Mouse (Mus musculus) midbrain, embryonic 16.5 days (tissue): ENCODE measurements at regions not wholly inside any gene's neighbourhood (a gene's known extent, or its start where the extent isn't known, plus 50 kb on each side); places are given as distances from the start of the nearest gene placed in this dataset.

Experiments used
- ATAC-seq: fragments of 200-750 bp; cut with Nextera tagmentation; 2 replicates; pipeline ENCODE4 v1.8.0; 2017; ENCODE audit warnings: moderate TSS enrichment
- H3K27ac ChIP-seq: fragments of 300-500 bp; sonication (generic); 2 replicates; pipeline ENCODE4 v1.5.1; 2014; ENCODE audit warnings: mild to moderate bottlenecking, low read length, mixed read lengths
- H3K27me3 ChIP-seq: fragments of 300-500 bp; sonication (generic); 2 replicates; pipeline ENCODE4 v1.6.1; 2014; ENCODE audit warnings: low read depth, low read length, mixed read lengths; ENCODE audit not compliant: control insufficient read depth, insufficient read depth
- H3K36me3 ChIP-seq: fragments of 300-500 bp; sonication (generic); 2 replicates; pipeline ENCODE4 v1.6.1; 2014; ENCODE audit warnings: mild to moderate bottlenecking, low read length, moderate library complexity, mixed read lengths; ENCODE audit not compliant: control insufficient read depth, insufficient read depth
- H3K4me1 ChIP-seq: fragments of 300-500 bp; sonication (generic); 2 replicates; pipeline ENCODE4 v1.6.1; 2014; ENCODE audit warnings: mild to moderate bottlenecking, low read length, mixed read lengths; ENCODE audit not compliant: control insufficient read depth, insufficient read depth
- H3K4me2 ChIP-seq: fragments of 300-500 bp; sonication (generic); 2 replicates; pipeline ENCODE4 v1.6.1; 2014; ENCODE audit warnings: mild to moderate bottlenecking, low read length, mixed read lengths
- H3K4me3 ChIP-seq: fragments of 300-500 bp; sonication (generic); 2 replicates; pipeline ENCODE4 v1.5.1; 2014; ENCODE audit warnings: low read depth, mild to moderate bottlenecking, low read length, moderate library complexity, mixed read lengths
- H3K9ac ChIP-seq: fragments of 300-500 bp; sonication (generic); 2 replicates; pipeline ENCODE4 v1.6.1; 2014; ENCODE audit warnings: low read depth, low read length, mixed read lengths
- H3K9me3 ChIP-seq: fragments of 300-500 bp; sonication (generic); replicated peaks from 2 replicates; pipeline ENCODE4 v1.6.1; 2014; ENCODE audit warnings: mild to moderate bottlenecking, low read length, mixed read lengths; ENCODE audit not compliant: control insufficient read depth, poor library complexity, severe bottlenecking
- WGBS: fragments of 180-500 bp; shearing (Covaris S2); extraction: QIAGEN DNeasy Blood & Tissue Kit; methylation state at CpG from one replicate; pipeline ENCODE4 v1.1.7; 2014; 5-methylcytosine and 5-hydroxymethylcytosine counted together

GRCm38 (mm10) chr1:10877391-10878170, 536.3 kb upstream of the A830018L16Rik start:
- Histone ChIP-seq H3K4me1 (no peaks in the 10 kb centered on the region), H3K9ac (no peak overlapping the region), H3K4me2 (no peak overlapping the region), H3K4me3 (no peak overlapping the region), H3K9me3 (no peaks in the 10 kb centered on the region), H3K27me3 (no peaks in the 10 kb centered on the region), H3K27ac (no peak overlapping the region), H3K36me3 (no peaks in the 10 kb centered on the region)
- ATAC-seq, result 0 out of 2 replicates have a peak, but pooled peaks have one; percentile 45
- 56% methylated on average over 2 of the region's 2 CpGs for WGBS

- Histone ChIP-seq H3K4me3 (no peak overlapping the region), H3K9ac (no peak overlapping the region), H3K27me3 (no peaks in the 10 kb centered on the region), H3K4me2 (no peak overlapping the region), H3K27ac (no peak overlapping the region), H3K36me3 (no peaks in the 10 kb centered on the region), H3K9me3 (no peaks in the 10 kb centered on the region), H3K4me1 (no peaks in the 10 kb centered on the region)
- WGBS, result 62% methylated on average over 3 of the region's 3 CpGs
- no peak for ATAC-seq
These were observed 535.6 kb upstream of the A830018L16Rik start for GRCm38 (mm10) chr1:10878221-10878760.

- Histone ChIP-seq H3K27me3 (no peaks in the 10 kb centered on the region), H3K9me3 (no peaks in the 10 kb centered on the region), H3K4me1 (no peaks in the 10 kb centered on the region), H3K4me3 (no peak overlapping the region), H3K27ac (no peak overlapping the region), H3K4me2 (no peak overlapping the region), H3K9ac (no peak overlapping the region), H3K36me3 (no peaks in the 10 kb centered on the region)
- WGBS, result 83% methylated on average over 12 of the region's 12 CpGs
- no peak for ATAC-seq
These were observed 533.7 kb upstream of the A830018L16Rik start for GRCm38 (mm10) chr1:10880026-10880727.

GRCm38 (mm10) chr1:10898806-10899205, 515.1 kb upstream of the A830018L16Rik start:
- no peaks in the 10 kb centered on the region for H3K36me3 ChIP-seq
- H3K9me3 ChIP-seq, result no peaks in the 10 kb centered on the region
- WGBS, result 84% methylated on average over 2 of the region's 2 CpGs
- no peak overlapping the region for H3K4me2 ChIP-seq
- ATAC-seq, result no peak
- no peaks in the 10 kb centered on the region for H3K27me3 ChIP-seq
- no peak overlapping the region for H3K4me3 ChIP-seq
- H3K4me1 ChIP-seq, result no peaks in the 10 kb centered on the region
- no peak overlapping the region for H3K9ac ChIP-seq
- no peak overlapping the region for H3K27ac ChIP-seq

GRCm38 (mm10) chr1:10902721-10903120, 511.2 kb upstream of the A830018L16Rik start:
- H3K36me3 ChIP-seq, result no peaks in the 10 kb centered on the region
- no peak overlapping the region for H3K4me3 ChIP-seq
- 77% methylated on average over 1 of the region's 1 CpGs for WGBS
- no peaks in the 10 kb centered on the region for H3K9me3 ChIP-seq
- no peaks in the 10 kb centered on the region for H3K4me1 ChIP-seq
- no peak for ATAC-seq
- no peaks in the 10 kb centered on the region for H3K27me3 ChIP-seq
- H3K27ac ChIP-seq, result no peak overlapping the region
- no peak overlapping the region for H3K9ac ChIP-seq
- H3K4me2 ChIP-seq, result no peak overlapping the region

- 94% methylated on average over 3 of the region's 3 CpGs for WGBS
- Histone ChIP-seq H3K36me3 (no peaks in the 10 kb centered on the region), H3K4me3 (no peak overlapping the region), H3K27me3 (no peaks in the 10 kb centered on the region), H3K4me2 (no peak overlapping the region), H3K4me1 (no peaks in the 10 kb centered on the region), H3K27ac (no peak overlapping the region), H3K9ac (no peak overlapping the region), H3K9me3 (no peaks in the 10 kb centered on the region)
- ATAC-seq, result no peak
These were observed 493.9 kb upstream of the A830018L16Rik start for GRCm38 (mm10) chr1:10919958-10920357.

- Histone ChIP-seq H3K9me3 (no peaks in the 10 kb centered on the region), H3K36me3 (no peaks in the 10 kb centered on the region), H3K4me2 (no peak overlapping the region), H3K27ac (no peak overlapping the region), H3K4me1 (no peaks in the 10 kb centered on the region), H3K4me3 (no peak overlapping the region), H3K27me3 (no peaks in the 10 kb centered on the region), H3K9ac (no peak overlapping the region)
- ATAC-seq, result no peak
- 58% methylated on average over 5 of the region's 5 CpGs for WGBS
These were observed 481.4 kb upstream of the A830018L16Rik start for GRCm38 (mm10) chr1:10932378-10933077.

- no peaks in the 10 kb centered on the region for H3K9me3 ChIP-seq
- H3K9ac ChIP-seq, result no peak overlapping the region
- peaks cover 1% of the 10 kb centered on the region; the same call in 1 of the 2 replicates for H3K4me1 ChIP-seq
- H3K27me3 ChIP-seq, result no peaks in the 10 kb centered on the region
- ATAC-seq, result no peak
- H3K4me3 ChIP-seq, result no peak overlapping the region
- no peaks in the 10 kb centered on the region for H3K36me3 ChIP-seq
- H3K27ac ChIP-seq, result no peak overlapping the region
- H3K4me2 ChIP-seq, result no peak overlapping the region
These were observed 480.7 kb upstream of the A830018L16Rik start for GRCm38 (mm10) chr1:10933206-10933605.
